8 mouse cellular contexts compared by ENCODE assay signal in genomic region chr12:111134791-111135733, GRCm38 (mm10). TPM values are rescaled to one million over a fixed set of nuclear protein-coding genes. Genes with fewer than 3 reads are reported as not detected.
A peak's percentile ranks its signal among the peaks of the same experiment; 100 is the strongest.
DNase-seq lines count a peak whose midpoint lies in the region; ATAC-seq and TF ChIP-seq lines count a peak whose summit lies in the region.
"Had no signal": no experiment of that assay in that cellular context is flagged by ENCODE, and none has a peak within 500 bp of the region (broad histone marks: within the 10 kb centered on the region; RNA-seq: fewer than 3 reads in every experiment).

No protein-coding gene starts in this region.

- H3K4me2 ChIP-seq in midbrain, embryonic 15.5 days: no peak overlapping the region
- no peak overlapping the region for H3K4me2 ChIP-seq in midbrain, embryonic 11.5 days
- H3K4me2 ChIP-seq in forebrain, embryonic 12.5 days: no peak overlapping the region
- H3K4me2 ChIP-seq in heart, postnatal 0 days (ENCODE audit: low read depth, low read length): no peak overlapping the region
- H3K4me2 ChIP-seq in lung, embryonic 14.5 days: peak overlapping the region; percentile 15; the same call in 1 of the 2 replicates

- H3K4me3 ChIP-seq in midbrain, embryonic 15.5 days: no peak overlapping the region
- H3K4me3 ChIP-seq in midbrain, embryonic 11.5 days (ENCODE audit: low read depth, low read length): no peak overlapping the region
- H3K4me3 ChIP-seq in forebrain, embryonic 12.5 days (replicated peaks): no peak overlapping the region
- no peak overlapping the region for H3K4me3 ChIP-seq in heart, postnatal 0 days (ENCODE audit: low read depth, low read length)
- H3K4me3 ChIP-seq in lung, embryonic 14.5 days (ENCODE audit: low read depth, low read length): no peak overlapping the region

- DNase-seq in midbrain, embryonic 11.5 days (ENCODE audit: low spot score, missing footprints): no peak
- peak; percentile 33 for DNase-seq in heart, postnatal 0 days (ENCODE audit: low spot score)
- peak; percentile 66 for DNase-seq in lung, embryonic 14.5 days
- DNase-seq in adrenal gland, adult 2 months: no peak
- no peak for DNase-seq in thymus, postnatal 36 days

- no peaks in the 10 kb centered on the region for H3K4me1 ChIP-seq in midbrain, embryonic 15.5 days
- no peaks in the 10 kb centered on the region for H3K4me1 ChIP-seq in midbrain, embryonic 11.5 days (ENCODE audit: control insufficient read depth, insufficient read depth, low read length)
- H3K4me1 ChIP-seq in forebrain, embryonic 12.5 days: no peaks in the 10 kb centered on the region
- peaks cover 4% of the 10 kb centered on the region; the same call in 1 of the 2 replicates for H3K4me1 ChIP-seq in heart, postnatal 0 days (ENCODE audit: control insufficient read depth, insufficient read depth)
- no peaks in the 10 kb centered on the region for H3K4me1 ChIP-seq in lung, embryonic 14.5 days (ENCODE audit: insufficient read depth)

- no peak for TF ChIP-seq EP300 in heart, postnatal 0 days (IDR thresholded peaks at IDR 0.05; ENCODE audit: low read depth)

- 66% methylated on average over 19 of the region's 19 CpGs for WGBS in midbrain, embryonic 15.5 days
- WGBS in midbrain, embryonic 11.5 days: 83% methylated on average over 19 of the region's 19 CpGs
- 71% methylated on average over 19 of the region's 19 CpGs for WGBS in forebrain, embryonic 12.5 days
- 44% methylated on average over 19 of the region's 19 CpGs for WGBS in heart, postnatal 0 days
- WGBS in lung, embryonic 14.5 days: 48% methylated on average over 19 of the region's 19 CpGs

- no peak for ATAC-seq in midbrain, embryonic 15.5 days (replicated peaks)
- no peak for ATAC-seq in midbrain, embryonic 11.5 days (ENCODE audit: low FRiP score)
- no peak for ATAC-seq in forebrain, embryonic 12.5 days (ENCODE audit: low FRiP score)
- ATAC-seq in heart, postnatal 0 days (ENCODE audit: insufficient read depth, low read depth): no peak
- peak; percentile 67 for ATAC-seq in lung, embryonic 14.5 days (ENCODE audit: insufficient read depth)

- no peaks in the 10 kb centered on the region for H3K9me3 ChIP-seq in midbrain, embryonic 15.5 days
- no peaks in the 10 kb centered on the region for H3K9me3 ChIP-seq in midbrain, embryonic 11.5 days (ENCODE audit: control insufficient read depth, low read length)
- no peaks in the 10 kb centered on the region for H3K9me3 ChIP-seq in forebrain, embryonic 12.5 days
- peaks cover 4% of the 10 kb centered on the region; the same call in 1 of the 2 replicates for H3K9me3 ChIP-seq in heart, postnatal 0 days (replicated peaks; ENCODE audit: control insufficient read depth, low read length)
- H3K9me3 ChIP-seq in lung, embryonic 14.5 days (ENCODE audit: low read depth, low read length): no peaks in the 10 kb centered on the region

- H3K27ac ChIP-seq in midbrain, embryonic 15.5 days: 0 out of 2 replicates have a peak overlapping the region, but pooled peaks have one; percentile 60
- H3K27ac ChIP-seq in midbrain, embryonic 11.5 days (ENCODE audit: low read depth, low read length): no peak overlapping the region
- H3K27ac ChIP-seq in forebrain, embryonic 12.5 days: peak overlapping the region; percentile 9; the same call in 1 of the 2 replicates
- no peak overlapping the region for H3K27ac ChIP-seq in heart, postnatal 0 days (ENCODE audit: low read depth)
- H3K27ac ChIP-seq in lung, embryonic 14.5 days (ENCODE audit: low read depth): peak overlapping the region; percentile 43; the same call in 1 of the 2 replicates

- no peaks in the 10 kb centered on the region for H3K27me3 ChIP-seq in midbrain, embryonic 15.5 days (replicated peaks)
- no peaks in the 10 kb centered on the region for H3K27me3 ChIP-seq in midbrain, embryonic 11.5 days (ENCODE audit: control insufficient read depth, insufficient read depth, low read length)
- no peaks in the 10 kb centered on the region for H3K27me3 ChIP-seq in forebrain, embryonic 12.5 days
- H3K27me3 ChIP-seq in heart, postnatal 0 days (ENCODE audit: control insufficient read depth, insufficient read depth, low read length): no peaks in the 10 kb centered on the region
- no peaks in the 10 kb centered on the region for H3K27me3 ChIP-seq in lung, embryonic 14.5 days (ENCODE audit: insufficient read depth, low read length)

- H3K9ac ChIP-seq in midbrain, embryonic 15.5 days: no peak overlapping the region
- H3K9ac ChIP-seq in midbrain, embryonic 11.5 days (ENCODE audit: low read length): no peak overlapping the region
- H3K9ac ChIP-seq in forebrain, embryonic 12.5 days: no peak overlapping the region
- no peak overlapping the region for H3K9ac ChIP-seq in heart, postnatal 0 days (replicated peaks; ENCODE audit: low read depth, low read length)
- no peak overlapping the region for H3K9ac ChIP-seq in lung, embryonic 14.5 days

- H3K36me3 ChIP-seq in midbrain, embryonic 15.5 days (replicated peaks): no peaks in the 10 kb centered on the region
- no peaks in the 10 kb centered on the region for H3K36me3 ChIP-seq in midbrain, embryonic 11.5 days (ENCODE audit: control insufficient read depth, insufficient read depth, low read length)
- H3K36me3 ChIP-seq in forebrain, embryonic 12.5 days (replicated peaks): no peaks in the 10 kb centered on the region
- no peaks in the 10 kb centered on the region for H3K36me3 ChIP-seq in heart, postnatal 0 days (replicated peaks; ENCODE audit: control insufficient read depth, insufficient read depth, low read length)
- H3K36me3 ChIP-seq in lung, embryonic 14.5 days (ENCODE audit: insufficient read depth): no peaks in the 10 kb centered on the region

- TF ChIP-seq CTCF in heart, postnatal 0 days (IDR thresholded peaks at IDR 0.05; ENCODE audit: low read depth): no peak
- no peak for TF ChIP-seq CTCF in lung, embryonic 14.5 days (IDR thresholded peaks at IDR 0.05; ENCODE audit: low read depth)

RNA-seq across cellular contexts. Expression of gene Traf3, which starts 31.1 kb away (rescaled TPM):
- 20.7 and 20.8 TPM in 2 replicates for polyA plus RNA-seq in midbrain, embryonic 15.5 days (2015; fragmentation: Nextera tagmentation; extraction: Ambion mirVana)
- polyA plus RNA-seq in midbrain, embryonic 11.5 days (2014; fragmentation: Nextera tagmentation; extraction: Ambion mirVana): 11.6 and 14.0 TPM in 2 replicates
- 25.4 and 25.5 TPM in 2 replicates for polyA plus RNA-seq in forebrain, embryonic 12.5 days (2016; fragmentation: Nextera tagmentation; extraction: Ambion mirVana)
- 7.2 and 8.3 TPM in 2 replicates for total RNA-seq in heart, postnatal 0 days (2014; rRNA removed; ENCODE audit: low replicate concordance)
- polyA plus RNA-seq in heart, postnatal 0 days (2015; fragmentation: Nextera tagmentation; extraction: Ambion mirVana): 2.9 and 3.2 TPM in 2 replicates
- 10.7 and 11.7 TPM in 2 replicates for polyA plus RNA-seq in lung, embryonic 14.5 days (2014; fragmentation: Nextera tagmentation; extraction: Ambion mirVana)
- 10 to 100 TPM; 25.7 to 35.6 TPM for total RNA-seq in adrenal gland, adult 2 months (2021)
- 22.7 and 23.3 TPM in 2 replicates for polyA plus RNA-seq in adrenal gland, adult 2 months (2012; rRNA removed)

RNA-seq across cellular contexts. Expression of gene 4930595D18Rik, which starts 49.2 kb away (rescaled TPM):
- polyA plus RNA-seq in midbrain, embryonic 15.5 days (2015; fragmentation: Nextera tagmentation; extraction: Ambion mirVana): 0.21 TPM in 1 of 2 replicates, not detected in the other
- polyA plus RNA-seq in midbrain, embryonic 11.5 days (2014; fragmentation: Nextera tagmentation; extraction: Ambion mirVana): not detected in 2 replicates
- polyA plus RNA-seq in forebrain, embryonic 12.5 days (2016; fragmentation: Nextera tagmentation; extraction: Ambion mirVana): not detected in 2 replicates
- not detected in 2 replicates for total RNA-seq in heart, postnatal 0 days (2014; rRNA removed; ENCODE audit: low replicate concordance)
- polyA plus RNA-seq in heart, postnatal 0 days (2015; fragmentation: Nextera tagmentation; extraction: Ambion mirVana): not detected in 2 replicates
- not detected in 2 replicates for polyA plus RNA-seq in lung, embryonic 14.5 days (2014; fragmentation: Nextera tagmentation; extraction: Ambion mirVana)
- total RNA-seq in adrenal gland, adult 2 months (2021): not detected
- not detected in 2 replicates for polyA plus RNA-seq in adrenal gland, adult 2 months (2012; rRNA removed)
- polyA plus RNA-seq: neural tube, embryonic 11.5 days had no signal

Comparison
In these comparisons a context has a peak if more than half of its experiments do, and no peak if none do; other contexts are left out.
1. H3K27ac ChIP-seq: peak in midbrain, embryonic 15.5 days (single experiment), forebrain, embryonic 12.5 days (single experiment) and lung, embryonic 14.5 days (single experiment); none in midbrain, embryonic 11.5 days (single experiment) and heart, postnatal 0 days (single experiment).
2. DNase-seq: peak in heart, postnatal 0 days (single experiment) and lung, embryonic 14.5 days (single experiment); none in midbrain, embryonic 11.5 days (single experiment), adrenal gland, adult 2 months (single experiment) and thymus, postnatal 36 days (0 of 2).